Mouse (Mus musculus): ENCODE measurements around the gene Tango2.

GRCm38 (mm10) chr16:18308159-18308558, 39.7 kb downstream of the Tango2 start:
- TF ChIP-seq CTCF (conservative IDR thresholded peaks at IDR 0.05 in 1 of 2, IDR thresholded peaks at IDR 0.05 in 1 of 2; ENCODE audit: low read depth in 2 of 2, low read length in 2 of 2) (no peak), POLR2A (IDR thresholded peaks at IDR 0.05; ENCODE audit: low read depth, low read length) (no peak), SMC3 (IDR thresholded peaks at IDR 0.05; ENCODE audit: low read depth, low read length) (no peak), EP300 (IDR thresholded peaks at IDR 0.05; ENCODE audit: low read length) (no peak), MAX (IDR thresholded peaks at IDR 0.05; ENCODE audit: low read length) (no peak), E2F4 (IDR thresholded peaks at IDR 0.05; ENCODE audit: insufficient replicate concordance, low read depth, low read length) (no peak), GABPA (IDR thresholded peaks at IDR 0.05; ENCODE audit: insufficient replicate concordance, low read depth, low read length) (no peak), MAFK (IDR thresholded peaks at IDR 0.05; ENCODE audit: insufficient replicate concordance, low read length) (no peak), JUN (IDR thresholded peaks at IDR 0.05; ENCODE audit: insufficient read depth, low read depth, low read length) (no peak), ZNF384 (IDR thresholded peaks at IDR 0.05; ENCODE audit: low read depth, low read length) (no peak), USF1 (IDR thresholded peaks at IDR 0.05; ENCODE audit: low read depth, low read length) (no peak)
